Mouse (Mus musculus) hindbrain, embryonic 12.5 days (tissue): Measurements from ENCODE around the gene Gm1673. TPM values are rescaled to one million over a fixed set of nuclear protein-coding genes. Genes with fewer than 3 reads are reported as not detected.

Experiments used
- polyA plus RNA-seq: library from polyadenylated mRNA; unstranded; fragments of >200 nt; fragmentation: Nextera tagmentation; extraction: Ambion mirVana; gene quantifications from 2 replicates; pipeline ENCODE4 v1.2.1, GENCODE M21; 2016

Gene Gm1673
- polyA plus RNA-seq, 1 experiment from 2014 or later, result 404 TPM

Other genes with a start within 250 kb of the Gm1673 start
- gene Letm1, start 200.6 kb upstream of the Gm1673 start, polyA plus RNA-seq, result 57.3 and 58.0 TPM in 2 replicates
- 98.9 and 104 TPM in 2 replicates for gene Nsd2, start 162.7 kb upstream of the Gm1673 start, polyA plus RNA-seq
- gene Nelfa, start 47.0 kb upstream of the Gm1673 start, polyA plus RNA-seq, result 56.5 and 58.8 TPM in 2 replicates
- 2.8 and 3.1 TPM in 2 replicates for gene Nat8l, start 12.6 kb downstream of the Gm1673 start, polyA plus RNA-seq
- 0.41 and 0.51 TPM in 2 replicates for gene Poln, start 186.0 kb downstream of the Gm1673 start, polyA plus RNA-seq
- 33.5 and 33.8 TPM in 2 replicates for gene Haus3, start 186.1 kb downstream of the Gm1673 start, polyA plus RNA-seq
- 33.2 and 36.5 TPM in 2 replicates for gene Mxd4, start 204.3 kb downstream of the Gm1673 start, polyA plus RNA-seq